ENCODE assay signal across 9 mouse cellular contexts in genomic region chr14:41072229-41072943, GRCm38 (mm10). TPM values are rescaled to one million over a fixed set of nuclear protein-coding genes. Genes with fewer than 3 reads are reported as not detected.
DNase-seq lines count a peak whose midpoint lies in the region; ATAC-seq lines count a peak whose summit lies in the region.
"Had no signal": no experiment of that assay in that cellular context is flagged by ENCODE, and none has a peak within 500 bp of the region (broad histone marks: within the 10 kb centered on the region; RNA-seq: fewer than 3 reads in every experiment).

Gene Dydc1, plus strand, starts transcription at chr14:41072911.

- peak within 1 kb of the TSS; percentile 88 for H3K4me3 ChIP-seq in megakaryocyte, embryonic 14.5 days (replicated peaks)
- H3K4me3 ChIP-seq in heart, embryonic 10.5 days, result peak within 1 kb of the TSS; percentile 60
- peak within 1 kb of the TSS; percentile 45 for H3K4me3 ChIP-seq in limb, embryonic 13.5 days
- H3K4me3 ChIP-seq in midbrain, embryonic 15.5 days, result peak within 1 kb of the TSS; percentile 45
- H3K4me3 ChIP-seq in stomach, embryonic 14.5 days (ENCODE audit: low read depth, low read length), result peak within 1 kb of the TSS; percentile 35

- peak within 1 kb of the TSS; percentile 19; the same call in 1 of the 2 replicates for H3K9ac ChIP-seq in limb, embryonic 13.5 days
- H3K9ac ChIP-seq in midbrain, embryonic 15.5 days, result peak within 1 kb of the TSS; percentile 38
- H3K9ac ChIP-seq in stomach, embryonic 14.5 days (replicated peaks; ENCODE audit: low read depth, low read length), result no peak within 1 kb of the TSS

- WGBS in heart, embryonic 10.5 days, result 12% methylated on average over 23 of the region's 23 CpGs
- WGBS in limb, embryonic 13.5 days, result 9% methylated on average over 23 of the region's 23 CpGs
- WGBS in midbrain, embryonic 15.5 days, result 12% methylated on average over 23 of the region's 23 CpGs
- WGBS in stomach, embryonic 14.5 days, result 11% methylated on average over 23 of the region's 23 CpGs

- peak; percentile 44 for DNase-seq in embryo, embryonic 9.5 days (ENCODE audit: extremely low spot score)
- DNase-seq in heart, embryonic 10.5 days (ENCODE audit: low spot score), result peak; percentile 81
- DNase-seq in kidney, adult 9 months, result peak; percentile 35

- H3K9me3 ChIP-seq in megakaryocyte, embryonic 14.5 days, result no peaks in the 10 kb centered on the region
- no peaks in the 10 kb centered on the region for H3K9me3 ChIP-seq in heart, embryonic 10.5 days
- no peaks in the 10 kb centered on the region for H3K9me3 ChIP-seq in limb, embryonic 13.5 days
- no peaks in the 10 kb centered on the region for H3K9me3 ChIP-seq in midbrain, embryonic 15.5 days
- H3K9me3 ChIP-seq in stomach, embryonic 14.5 days (ENCODE audit: control insufficient read depth, low read depth, low read length), result no peaks in the 10 kb centered on the region
- H3K9me3 ChIP-seq: G1E had no signal

- H3K27me3 ChIP-seq in megakaryocyte, embryonic 14.5 days (replicated peaks), result peaks cover 10% of the 10 kb centered on the region
- H3K27me3 ChIP-seq in heart, embryonic 10.5 days (ENCODE audit: insufficient read depth, poor library complexity, severe bottlenecking), result no peaks in the 10 kb centered on the region
- H3K27me3 ChIP-seq in limb, embryonic 13.5 days, result no peaks in the 10 kb centered on the region
- H3K27me3 ChIP-seq in midbrain, embryonic 15.5 days (replicated peaks), result no peaks in the 10 kb centered on the region
- H3K27me3 ChIP-seq in stomach, embryonic 14.5 days (ENCODE audit: control insufficient read depth, insufficient read depth, low read length), result no peaks in the 10 kb centered on the region

- H3K27ac ChIP-seq in heart, embryonic 10.5 days, result no peak within 1 kb of the TSS
- no peak within 1 kb of the TSS for H3K27ac ChIP-seq in limb, embryonic 13.5 days
- H3K27ac ChIP-seq in midbrain, embryonic 15.5 days, result no peak within 1 kb of the TSS
- H3K27ac ChIP-seq in stomach, embryonic 14.5 days (ENCODE audit: low read length), result no peak within 1 kb of the TSS

- peaks cover 6% of the 10 kb centered on the region for H3K4me1 ChIP-seq in megakaryocyte, embryonic 14.5 days
- peaks cover 5% of the 10 kb centered on the region; the same call in 1 of the 2 replicates for H3K4me1 ChIP-seq in heart, embryonic 10.5 days
- 0 out of 2 replicates have a peak, but pooled peaks cover 7% of the 10 kb centered on the region for H3K4me1 ChIP-seq in limb, embryonic 13.5 days
- H3K4me1 ChIP-seq in midbrain, embryonic 15.5 days, result peaks cover 6% of the 10 kb centered on the region; the same call in 1 of the 2 replicates
- H3K4me1 ChIP-seq in stomach, embryonic 14.5 days (ENCODE audit: control insufficient read depth, insufficient read depth, low read length), result no peaks in the 10 kb centered on the region

- ATAC-seq in megakaryocyte, adult 5-6 weeks (ENCODE audit: poor library complexity, severe bottlenecking), result no peak
- ATAC-seq in limb, embryonic 13.5 days (ENCODE audit: low FRiP score, low read depth), result peak; percentile 92
- ATAC-seq in midbrain, embryonic 15.5 days (replicated peaks), result peak; percentile 96
- ATAC-seq in stomach, embryonic 14.5 days (ENCODE audit: insufficient number of reproducible peaks, insufficient read depth, low FRiP score, low read depth), result peak; percentile 85

- no peaks in the 10 kb centered on the region for H3K36me3 ChIP-seq in megakaryocyte, embryonic 14.5 days (replicated peaks; ENCODE audit: low read length)
- H3K36me3 ChIP-seq in heart, embryonic 10.5 days, result no peaks in the 10 kb centered on the region
- no peaks in the 10 kb centered on the region for H3K36me3 ChIP-seq in limb, embryonic 13.5 days
- H3K36me3 ChIP-seq in midbrain, embryonic 15.5 days (replicated peaks), result no peaks in the 10 kb centered on the region
- no peaks in the 10 kb centered on the region for H3K36me3 ChIP-seq in stomach, embryonic 14.5 days (ENCODE audit: control insufficient read depth, insufficient read depth, low read length)
- H3K36me3 ChIP-seq: G1E had no signal

- peak within 1 kb of the TSS; percentile 71 for H3K4me2 ChIP-seq in limb, embryonic 13.5 days (replicated peaks)
- H3K4me2 ChIP-seq in midbrain, embryonic 15.5 days, result peak within 1 kb of the TSS; percentile 84
- peak within 1 kb of the TSS; percentile 61 for H3K4me2 ChIP-seq in stomach, embryonic 14.5 days (replicated peaks; ENCODE audit: low read depth, low read length)

RNA-seq across cellular contexts. Expression of gene Dydc1, which starts in this region (rescaled TPM):
- polyA plus RNA-seq in megakaryocyte, embryonic 14.5 days (2012; ENCODE audit: insufficient read depth, low replicate concordance), result not detected in 2 replicates
- total RNA-seq in megakaryocyte, adult 5-6 weeks (2015), result not detected in 2 replicates
- total RNA-seq in megakaryocyte, adult 5-6 weeks (2017), result not detected in 2 replicates
- not detected in 2 replicates for polyA plus RNA-seq in heart, embryonic 10.5 days (2016; fragmentation: Nextera tagmentation; extraction: Ambion mirVana)
- polyA plus RNA-seq in limb, embryonic 13.5 days (2015; fragmentation: Nextera tagmentation; extraction: Ambion mirVana), result not detected in 2 replicates
- polyA plus RNA-seq in midbrain, embryonic 15.5 days (2015; fragmentation: Nextera tagmentation; extraction: Ambion mirVana), result not detected in 2 replicates
- polyA plus RNA-seq in stomach, embryonic 14.5 days (2014; fragmentation: Nextera tagmentation; extraction: Ambion mirVana), result not detected in 2 replicates
- total RNA-seq: G1E had no signal
- polyA plus RNA-seq: G1E had no signal

Comparison
In these comparisons a context has a peak if more than half of its experiments do, and no peak if none do; other contexts are left out.
1. Peak in DNase-seq and H3K4me3 ChIP-seq in heart, embryonic 10.5 days; RNA of the gene not detected or under 1 TPM.
2. Peak in ATAC-seq, H3K4me3 ChIP-seq, H3K9ac ChIP-seq and H3K4me2 ChIP-seq in limb, embryonic 13.5 days; RNA of the gene not detected or under 1 TPM.
3. Peak in ATAC-seq, H3K4me3 ChIP-seq, H3K9ac ChIP-seq and H3K4me2 ChIP-seq in midbrain, embryonic 15.5 days; RNA of the gene not detected or under 1 TPM.
4. Peak in ATAC-seq, H3K4me3 ChIP-seq and H3K4me2 ChIP-seq in stomach, embryonic 14.5 days; RNA of the gene not detected or under 1 TPM.
5. H3K4me3 ChIP-seq: peak in every context shown above with its lines; median percentile 88 in megakaryocyte, embryonic 14.5 days; 60 in heart, embryonic 10.5 days; 45 in limb, embryonic 13.5 days; 45 in midbrain, embryonic 15.5 days; 35 in stomach, embryonic 14.5 days.